Mouse (Mus musculus) T-helper 1 cell (primary cell): Measurements from ENCODE around the gene Irx2.

Experiments used
- in situ Hi-C: fragments of 300-600 bp; cut with MboI, MseI; formaldehyde crosslinking; loops from one replicate; pipeline ENCODE4 v1.15.1; 2025; ENCODE audit warnings: high pct_unique_total_duplicates

Irx2 gene

GRCm38 (mm10) chr13:72628462-72628916, at the start of gene Irx2:
TSS of gene Irx2 (plus strand) at chr13:72628820.
- in situ Hi-C loops: loop anchor here (10.0 to 25.0 kb wide), 2 partner anchors 674 to 909 kb away; partner anchors contain the start of gene Slc6a3

- in situ Hi-C loops: loop anchor here (10.0 kb wide), 1 partner anchor 296 kb away; no protein-coding TSS in a partner anchor
These were observed 47.3 kb upstream of the Irx2 start for GRCm38 (mm10) chr13:72581276-72581675.

- in situ Hi-C loops: no loop called here
These were observed 36.1 kb upstream of the Irx2 start for GRCm38 (mm10) chr13:72592526-72592925.

GRCm38 (mm10) chr13:72593310-72593709, 35.3 kb upstream of the Irx2 start:
- in situ Hi-C loops: no loop called here

GRCm38 (mm10) chr13:72593710-72594111, 34.9 kb upstream of the Irx2 start:
- in situ Hi-C loops: no loop called here

- in situ Hi-C loops: no loop called here
These were observed 29.4 kb upstream of the Irx2 start for GRCm38 (mm10) chr13:72599254-72599653.

GRCm38 (mm10) chr13:72608706-72609105, 19.9 kb upstream of the Irx2 start:
- in situ Hi-C loops: no loop called here

- in situ Hi-C loops: no loop called here
These were observed 18.3 kb upstream of the Irx2 start for GRCm38 (mm10) chr13:72610277-72610676.

- in situ Hi-C loops: loop anchor here (10.0 kb wide), 1 partner anchor 669 kb away; no protein-coding TSS in a partner anchor
These were observed 4.4 kb upstream of the Irx2 start for GRCm38 (mm10) chr13:72623926-72624846.

GRCm38 (mm10) chr13:72624847-72625170, 3.8 kb upstream of the Irx2 start:
- in situ Hi-C loops: loop anchor here (10.0 to 25.0 kb wide), 2 partner anchors 670 to 912 kb away; partner anchors contain the start of gene Slc6a3

GRCm38 (mm10) chr13:72625236-72625950, 3.2 kb upstream of the Irx2 start:
- in situ Hi-C loops: loop anchor here (10.0 to 25.0 kb wide), 2 partner anchors 671 to 912 kb away; partner anchors contain the start of gene Slc6a3

- in situ Hi-C loops: loop anchor here (10.0 to 25.0 kb wide), 2 partner anchors 673 to 910 kb away; partner anchors contain the start of gene Slc6a3
These were observed 964 bp upstream of the Irx2 start for GRCm38 (mm10) chr13:72627391-72628321.

GRCm38 (mm10) chr13:72628935-72629631, 463 bp downstream of the Irx2 start:
- in situ Hi-C loops: loop anchor here (10.0 to 25.0 kb wide), 2 partner anchors 674 to 908 kb away; partner anchors contain the start of gene Slc6a3

- in situ Hi-C loops: loop anchor here (10.0 to 25.0 kb wide), 4 partner anchors 675 to 1175 kb away; partner anchors contain the start of gene Slc6a3
These were observed 1.2 kb downstream of the Irx2 start for GRCm38 (mm10) chr13:72629806-72630205.

- in situ Hi-C loops: loop anchor here (10.0 to 25.0 kb wide), 3 partner anchors 907 to 1174 kb away; partner anchors contain the start of gene Slc6a3
These were observed 2.1 kb downstream of the Irx2 start for GRCm38 (mm10) chr13:72630501-72631372.

GRCm38 (mm10) chr13:72631373-72632021, 2.9 kb downstream of the Irx2 start:
- in situ Hi-C loops: loop anchor here (10.0 to 25.0 kb wide), 3 partner anchors 906 to 1173 kb away; partner anchors contain the start of gene Slc6a3

GRCm38 (mm10) chr13:72632361-72632760, 3.7 kb downstream of the Irx2 start:
- in situ Hi-C loops: loop anchor here (10.0 to 25.0 kb wide), 3 partner anchors 905 to 1172 kb away; partner anchors contain the start of gene Slc6a3

GRCm38 (mm10) chr13:72633097-72633496, 4.5 kb downstream of the Irx2 start:
- in situ Hi-C loops: loop anchor here (10.0 to 25.0 kb wide), 3 partner anchors 904 to 1172 kb away; partner anchors contain the start of gene Slc6a3
